Mouse (Mus musculus) testis, postnatal 10 days (tissue): ENCODE measurements at regions not wholly inside any gene's neighbourhood (a gene's known extent, or its start where the extent isn't known, plus 50 kb on each side); places are given as distances from the start of the nearest gene placed in this dataset.

Experiments
- DNase-seq: peaks from one replicate; pipeline ENCODE4 v3.0.0; 2021; ENCODE audit warnings: low spot score

- no peak for DNase-seq
Observed at GRCm38 (mm10) chr2:169450801-169451200, 136.7 kb downstream of the Gm11011 start.

GRCm38 (mm10) chr2:169447495-169448280 is 139.9 kb downstream of the Gm11011 start:
- DNase-seq, result no peak

- DNase-seq, result no peak
Observed at GRCm38 (mm10) chr2:169445877-169446276, 141.7 kb downstream of the Gm11011 start.

GRCm38 (mm10) chr2:169445371-169445770 is 142.2 kb downstream of the Gm11011 start:
- no peak for DNase-seq

GRCm38 (mm10) chr2:169443271-169443670 is 144.3 kb downstream of the Gm11011 start:
- no peak for DNase-seq

GRCm38 (mm10) chr2:169431516-169431915 is 156.0 kb downstream of the Gm11011 start:
- no peak for DNase-seq

GRCm38 (mm10) chr2:169429411-169429810 is 158.1 kb downstream of the Gm11011 start:
- peak; percentile 31 for DNase-seq

GRCm38 (mm10) chr2:169424166-169424920 is 163.2 kb downstream of the Gm11011 start:
- DNase-seq, result peak; percentile 18

- no peak for DNase-seq
Observed at GRCm38 (mm10) chr2:169412361-169412760, 175.2 kb downstream of the Gm11011 start.

GRCm38 (mm10) chr2:169410080-169410479 is 177.5 kb downstream of the Gm11011 start:
- DNase-seq, result no peak

- no peak for DNase-seq
Observed at GRCm38 (mm10) chr2:169404908-169405690, 182.4 kb downstream of the Gm11011 start.

GRCm38 (mm10) chr2:169397758-169398157 is 189.8 kb downstream of the Gm11011 start:
- no peak for DNase-seq

GRCm38 (mm10) chr2:169397013-169397412 is 190.5 kb downstream of the Gm11011 start:
- DNase-seq, result no peak

- DNase-seq, result no peak
Observed at GRCm38 (mm10) chr2:169396294-169396693, 191.3 kb downstream of the Gm11011 start.

GRCm38 (mm10) chr2:169389611-169390010 is 197.9 kb downstream of the Gm11011 start:
- no peak for DNase-seq

GRCm38 (mm10) chr2:169388569-169388968 is 199.0 kb downstream of the Gm11011 start:
- DNase-seq, result no peak

GRCm38 (mm10) chr2:169387765-169388518 is 199.6 kb downstream of the Gm11011 start:
- no peak for DNase-seq

GRCm38 (mm10) chr2:169383701-169384100 is 203.8 kb downstream of the Gm11011 start:
- DNase-seq, result no peak

GRCm38 (mm10) chr2:169373069-169373468 is 214.5 kb downstream of the Gm11011 start:
- no peak for DNase-seq

- no peak for DNase-seq
Observed at GRCm38 (mm10) chr2:169365046-169365445, 222.5 kb downstream of the Gm11011 start.

- peak; percentile 70 for DNase-seq
Observed at GRCm38 (mm10) chr2:169360272-169360671, 227.3 kb downstream of the Gm11011 start.

GRCm38 (mm10) chr2:169357400-169357799 is 230.1 kb downstream of the Gm11011 start:
- no peak for DNase-seq
